Mouse (Mus musculus): ENCODE data around the gene Fbxw4. TPM values are rescaled to one million over a fixed set of nuclear protein-coding genes. Genes with fewer than 3 reads are reported as not detected.
A peak's percentile ranks its signal among the peaks of the same experiment; 100 is the strongest.
"Not testable (repeated sequence)": the region's sequence is repeated elsewhere in the genome, so short reads cannot be mapped to it uniquely, and the experiment has no call there.

The Fbxw4 gene
- polyA plus RNA-seq, 1 experiment from 2014 or later = 9.2 TPM

- ATAC-seq (ENCODE audit: low FRiP score, low read depth) = no peak
- no peak overlapping the region for H3K27ac ChIP-seq (replicated peaks)
- no peak overlapping the region for H3K9ac ChIP-seq
- peaks cover 33% of the 10 kb centered on the region for H3K4me1 ChIP-seq (replicated peaks)
- H3K4me2 ChIP-seq = no peak overlapping the region
- no peak overlapping the region for H3K4me3 ChIP-seq
- H3K27me3 ChIP-seq = no peaks in the 10 kb centered on the region
- H3K36me3 ChIP-seq = no peaks in the 10 kb centered on the region
- H3K9me3 ChIP-seq = no peaks in the 10 kb centered on the region
- WGBS = 64% methylated on average over 6 of the region's 6 CpGs
Observed at GRCm38 (mm10) chr19:45653986-45654385, 6.1 kb downstream of the Fbxw4 start.

GRCm38 (mm10) chr19:45652286-45652988 lies 7.7 kb downstream of the Fbxw4 start:
- Histone ChIP-seq H3K9me3 (no peaks in the 10 kb centered on the region), H3K27me3 (no peaks in the 10 kb centered on the region), H3K4me1 (replicated peaks) (peaks cover 21% of the 10 kb centered on the region), H3K9ac (no peak overlapping the region), H3K4me3 (no peak overlapping the region), H3K36me3 (no peaks in the 10 kb centered on the region), H3K27ac (replicated peaks) (no peak overlapping the region), H3K4me2 (no peak overlapping the region)
- WGBS = 68% methylated on average over 15 of the region's 15 CpGs
- no peak for ATAC-seq (ENCODE audit: low FRiP score, low read depth)

- H3K9me3 ChIP-seq = no peaks in the 10 kb centered on the region
- H3K27me3 ChIP-seq = no peaks in the 10 kb centered on the region
- no peak for ATAC-seq (ENCODE audit: low FRiP score, low read depth)
- no peak overlapping the region for H3K4me2 ChIP-seq
- H3K27ac ChIP-seq (replicated peaks) = no peak overlapping the region
- H3K36me3 ChIP-seq = no peaks in the 10 kb centered on the region
- no peak overlapping the region for H3K4me3 ChIP-seq
- peaks cover 13% of the 10 kb centered on the region for H3K4me1 ChIP-seq (replicated peaks)
- no peak overlapping the region for H3K9ac ChIP-seq
- 85% methylated on average over 8 of the region's 8 CpGs for WGBS
Observed at GRCm38 (mm10) chr19:45651524-45651923, 8.6 kb downstream of the Fbxw4 start.

GRCm38 (mm10) chr19:45649776-45650175 lies 10.3 kb downstream of the Fbxw4 start:
- Histone ChIP-seq H3K4me2 (no peak overlapping the region), H3K27ac (replicated peaks) (no peak overlapping the region), H3K9ac (no peak overlapping the region), H3K4me1 (replicated peaks) (no peaks in the 10 kb centered on the region; the same call in 1 of the 2 replicates), H3K27me3 (no peaks in the 10 kb centered on the region), H3K9me3 (no peaks in the 10 kb centered on the region), H3K36me3 (no peaks in the 10 kb centered on the region), H3K4me3 (no peak overlapping the region)
- ATAC-seq (ENCODE audit: low FRiP score, low read depth) = no peak
- 80% methylated on average over 4 of the region's 4 CpGs for WGBS

- H3K27ac ChIP-seq (replicated peaks); H3K4me2 ChIP-seq; H3K27me3 ChIP-seq; H3K9ac ChIP-seq; H3K4me3 ChIP-seq; H3K4me1 ChIP-seq (replicated peaks); H3K9me3 ChIP-seq; H3K36me3 ChIP-seq: not testable (repeated sequence)
- 94% methylated on average over 6 of the region's 6 CpGs for WGBS
- ATAC-seq (ENCODE audit: low FRiP score, low read depth) = peak; percentile 75; the same call in 1 of the 2 replicates
Observed at GRCm38 (mm10) chr19:45648469-45648868, 11.6 kb downstream of the Fbxw4 start.

- no peak overlapping the region for H3K27ac ChIP-seq (replicated peaks)
- no peaks in the 10 kb centered on the region for H3K27me3 ChIP-seq
Observed at GRCm38 (mm10) chr19:45646866-45647265, 13.2 kb downstream of the Fbxw4 start.

GRCm38 (mm10) chr19:45640691-45641090 lies 19.4 kb downstream of the Fbxw4 start:
- no peak overlapping the region for H3K4me2 ChIP-seq
- no peak overlapping the region for H3K9ac ChIP-seq
- H3K27ac ChIP-seq (replicated peaks) = no peak overlapping the region
- peaks cover 2% of the 10 kb centered on the region for H3K36me3 ChIP-seq
- no peak overlapping the region for H3K4me3 ChIP-seq
- no peaks in the 10 kb centered on the region for H3K27me3 ChIP-seq
- H3K9me3 ChIP-seq = no peaks in the 10 kb centered on the region
- no peaks in the 10 kb centered on the region for H3K4me1 ChIP-seq (replicated peaks)
- WGBS = 78% methylated on average over 7 of the region's 7 CpGs
- ATAC-seq (ENCODE audit: low FRiP score, low read depth) = no peak

More at GRCm38 (mm10) chr19:45646866-45647265, 13.2 kb downstream of the Fbxw4 start:
- WGBS = 54% methylated on average over 4 of the region's 4 CpGs
- Histone ChIP-seq H3K9me3 (no peaks in the 10 kb centered on the region), H3K36me3 (no peaks in the 10 kb centered on the region), H3K9ac (no peak overlapping the region), H3K4me1 (replicated peaks) (no peaks in the 10 kb centered on the region), H3K4me3 (no peak overlapping the region), H3K4me2 (no peak overlapping the region)
- ATAC-seq (ENCODE audit: low FRiP score, low read depth) = no peak

- no peak for ATAC-seq (ENCODE audit: low FRiP score, low read depth)
- H3K4me3 ChIP-seq = no peak overlapping the region
- no peak overlapping the region for H3K4me2 ChIP-seq
- H3K36me3 ChIP-seq = peaks cover 19% of the 10 kb centered on the region
- H3K9ac ChIP-seq = no peak overlapping the region
- 75% methylated on average over 5 of the region's 5 CpGs for WGBS
- H3K27me3 ChIP-seq = no peaks in the 10 kb centered on the region
- H3K4me1 ChIP-seq (replicated peaks) = no peaks in the 10 kb centered on the region
- no peaks in the 10 kb centered on the region for H3K9me3 ChIP-seq
- no peak overlapping the region for H3K27ac ChIP-seq (replicated peaks)
Observed at GRCm38 (mm10) chr19:45635960-45636359, 24.2 kb downstream of the Fbxw4 start.

- H3K4me2 ChIP-seq = no peak overlapping the region
- no peak for ATAC-seq (ENCODE audit: low FRiP score, low read depth)
Observed at GRCm38 (mm10) chr19:45631584-45631983, 28.5 kb downstream of the Fbxw4 start.

GRCm38 (mm10) chr19:45630953-45631352 lies 29.2 kb downstream of the Fbxw4 start:
- H3K4me1 ChIP-seq (replicated peaks) = no peaks in the 10 kb centered on the region
- H3K4me2 ChIP-seq = no peak overlapping the region

More at GRCm38 (mm10) chr19:45631584-45631983, 28.5 kb downstream of the Fbxw4 start:
- WGBS = 61% methylated on average over 3 of the region's 3 CpGs
- no peaks in the 10 kb centered on the region for H3K4me1 ChIP-seq (replicated peaks)
- no peak overlapping the region for H3K9ac ChIP-seq
- no peaks in the 10 kb centered on the region for H3K27me3 ChIP-seq
- no peak overlapping the region for H3K27ac ChIP-seq (replicated peaks)
- no peaks in the 10 kb centered on the region for H3K9me3 ChIP-seq
- no peak overlapping the region for H3K4me3 ChIP-seq
- H3K36me3 ChIP-seq = peaks cover 27% of the 10 kb centered on the region

GRCm38 (mm10) chr19:45629219-45629618 lies 30.9 kb downstream of the Fbxw4 start:
- Histone ChIP-seq H3K4me1 (replicated peaks) (no peaks in the 10 kb centered on the region), H3K27ac (replicated peaks) (no peak overlapping the region), H3K9ac (no peak overlapping the region), H3K27me3 (0 out of 2 replicates have a peak, but pooled peaks cover 2% of the 10 kb centered on the region), H3K9me3 (no peaks in the 10 kb centered on the region), H3K4me2 (no peak overlapping the region), H3K4me3 (no peak overlapping the region), H3K36me3 (peaks cover 22% of the 10 kb centered on the region)
- 95% methylated on average over 3 of the region's 3 CpGs for WGBS
- ATAC-seq (ENCODE audit: low FRiP score, low read depth) = no peak

More at GRCm38 (mm10) chr19:45630953-45631352, 29.2 kb downstream of the Fbxw4 start:
- Histone ChIP-seq H3K9ac (no peak overlapping the region), H3K27me3 (no peaks in the 10 kb centered on the region), H3K36me3 (peaks cover 30% of the 10 kb centered on the region), H3K4me3 (no peak overlapping the region), H3K27ac (replicated peaks) (no peak overlapping the region), H3K9me3 (no peaks in the 10 kb centered on the region)
- ATAC-seq (ENCODE audit: low FRiP score, low read depth) = no peak
- WGBS = 89% methylated on average over 5 of the region's 5 CpGs

GRCm38 (mm10) chr19:45628649-45629048 lies 31.5 kb downstream of the Fbxw4 start:
- Histone ChIP-seq H3K4me3 (no peak overlapping the region), H3K27ac (replicated peaks) (no peak overlapping the region), H3K9ac (no peak overlapping the region), H3K4me1 (replicated peaks) (no peaks in the 10 kb centered on the region), H3K36me3 (peaks cover 22% of the 10 kb centered on the region), H3K27me3 (0 out of 2 replicates have a peak, but pooled peaks cover 2% of the 10 kb centered on the region), H3K4me2 (no peak overlapping the region), H3K9me3 (no peaks in the 10 kb centered on the region)
- WGBS = 38% methylated on average over 6 of the region's 6 CpGs
- ATAC-seq (ENCODE audit: low FRiP score, low read depth) = no peak
